Mouse (Mus musculus): ENCODE measurements at regions not wholly inside any gene's neighbourhood (a gene's known extent, or its start where the extent isn't known, plus 50 kb on each side); places are given as distances from the start of the nearest gene placed in this dataset.

GRCm38 (mm10) chr10:92483592-92483991, 238.6 kb downstream of the Nedd1 start:
- TF ChIP-seq HCFC1 (IDR thresholded peaks at IDR 0.05; ENCODE audit: borderline replicate concordance, insufficient read depth, low read length) (no peak), ZC3H11A (IDR thresholded peaks at IDR 0.05; ENCODE audit: borderline replicate concordance, low read depth, low read length) (no peak), ZNF384 (IDR thresholded peaks at IDR 0.05; ENCODE audit: low read depth, low read length) (no peak)

All from ES-E14 (cell line).